Mouse (Mus musculus) liver, embryonic 13.5 days (tissue): ENCODE data around the gene Pbx2. TPM values are rescaled to one million over a fixed set of nuclear protein-coding genes. Genes with fewer than 3 reads are reported as not detected.
A peak's percentile ranks its signal among the peaks of the same experiment; 100 is the strongest.

ENCODE experiments used
- ATAC-seq: fragments of 200-750 bp; cut with Nextera tagmentation; 2 replicates; pipeline ENCODE4 v1.8.0; 2017; ENCODE audit warnings: low read depth, mild to moderate bottlenecking, moderate number of reproducible peaks, moderate library complexity
- DNase-seq: peaks from one replicate; pipeline ENCODE4 v3.0.0; 2022
- H3K27ac ChIP-seq: fragments of 300-500 bp; sonication (generic); 2 replicates; pipeline ENCODE4 v1.5.1; 2015; ENCODE audit warnings: moderate library complexity, mild to moderate bottlenecking, inconsistent platforms
- H3K27me3 ChIP-seq: fragments of 300-500 bp; sonication (generic); 2 replicates; pipeline ENCODE4 v1.6.1; 2015; ENCODE audit warnings: mild to moderate bottlenecking, inconsistent platforms
- H3K36me3 ChIP-seq: fragments of 300-500 bp; sonication (generic); 2 replicates; pipeline ENCODE4 v1.6.1; 2015; ENCODE audit warnings: mild to moderate bottlenecking, inconsistent platforms
- H3K4me1 ChIP-seq: fragments of 300-500 bp; sonication (generic); replicated peaks from 2 replicates; pipeline ENCODE4 v1.6.1; 2015; ENCODE audit warnings: inconsistent platforms
- H3K4me2 ChIP-seq: fragments of 300-500 bp; sonication (generic); 2 replicates; pipeline ENCODE4 v1.6.1; 2015; ENCODE audit warnings: inconsistent platforms, mild to moderate bottlenecking, moderate library complexity
- H3K4me3 ChIP-seq: fragments of 300-500 bp; sonication (generic); replicated peaks from 2 replicates; pipeline ENCODE4 v1.5.1; 2015; ENCODE audit warnings: mild to moderate bottlenecking, inconsistent platforms
- H3K9ac ChIP-seq: fragments of 300-500 bp; sonication (generic); 2 replicates; pipeline ENCODE4 v1.6.1; 2015; ENCODE audit warnings: mild to moderate bottlenecking, inconsistent platforms
- H3K9me3 ChIP-seq: fragments of 300-500 bp; sonication (generic); replicated peaks from 2 replicates; pipeline ENCODE4 v1.6.1; 2016; ENCODE audit warnings: inconsistent platforms
- WGBS: fragments of 180-500 bp; shearing (Covaris S2); methylation state at CpG from one replicate; pipeline ENCODE4 v1.1.7; 2015; ENCODE audit not compliant: insufficient replicate concordance; 5-methylcytosine and 5-hydroxymethylcytosine counted together
- polyA plus RNA-seq: library from polyadenylated mRNA; unstranded; fragments of >200 nt; fragmentation: Nextera tagmentation; extraction: Ambion mirVana; gene quantifications from 2 replicates; pipeline ENCODE4 v1.2.1, GENCODE M21; 2015

Pbx2 gene
- polyA plus RNA-seq, 1 experiment from 2014 or later = 3.8 TPM

- Histone ChIP-seq H3K4me2 (no peak overlapping the region), H3K36me3 (peaks cover 32% of the 10 kb centered on the region), H3K27me3 (no peaks in the 10 kb centered on the region), H3K9me3 (no peaks in the 10 kb centered on the region), H3K27ac (no peak overlapping the region), H3K4me3 (no peak overlapping the region), H3K4me1 (peaks cover 31% of the 10 kb centered on the region), H3K9ac (no peak overlapping the region)
- ATAC-seq (no peak), DNase-seq (no peak)
- 80% methylated on average over 8 of the region's 8 CpGs for WGBS
Observed at GRCm38 (mm10) chr17:34621006-34621405, 29.9 kb downstream of the Pbx2 start.

GRCm38 (mm10) chr17:34623161-34623560, 32.1 kb downstream of the Pbx2 start:
- Histone ChIP-seq H3K27ac (no peak overlapping the region), H3K36me3 (peaks cover 22% of the 10 kb centered on the region), H3K4me3 (no peak overlapping the region), H3K27me3 (peaks cover 8% of the 10 kb centered on the region), H3K9me3 (no peaks in the 10 kb centered on the region), H3K4me2 (no peak overlapping the region), H3K9ac (no peak overlapping the region), H3K4me1 (peaks cover 41% of the 10 kb centered on the region)
- ATAC-seq (no peak), DNase-seq (no peak)
- WGBS = 71% methylated on average over 9 of the region's 9 CpGs

GRCm38 (mm10) chr17:34624981-34625380, 33.9 kb downstream of the Pbx2 start:
- no peak overlapping the region for H3K4me2 ChIP-seq
- no peak overlapping the region for H3K9ac ChIP-seq
- peaks cover 26% of the 10 kb centered on the region for H3K27me3 ChIP-seq
- no peak overlapping the region for H3K4me3 ChIP-seq
- H3K9me3 ChIP-seq = no peaks in the 10 kb centered on the region
- ATAC-seq (no peak), DNase-seq (no peak)
- WGBS = 82% methylated on average over 3 of the region's 3 CpGs
- H3K27ac ChIP-seq = no peak overlapping the region
- H3K36me3 ChIP-seq = peaks cover 22% of the 10 kb centered on the region
- H3K4me1 ChIP-seq = peaks cover 53% of the 10 kb centered on the region

GRCm38 (mm10) chr17:34626062-34626772, 35.2 kb downstream of the Pbx2 start:
- H3K27ac ChIP-seq = peak overlapping the region; percentile 70
- no peak for ATAC-seq
- WGBS = 49% methylated on average over 16 of the region's 16 CpGs

GRCm38 (mm10) chr17:34626773-34627092, 35.7 kb downstream of the Pbx2 start:
- Histone ChIP-seq H3K27ac (peak overlapping the region; percentile 70), H3K4me1 (peaks cover 69% of the 10 kb centered on the region), H3K9ac (peak overlapping the region; percentile 80), H3K4me3 (peak overlapping the region; percentile 70), H3K4me2 (peak overlapping the region; percentile 91), H3K27me3 (peaks cover 43% of the 10 kb centered on the region), H3K36me3 (peaks cover 22% of the 10 kb centered on the region), H3K9me3 (no peaks in the 10 kb centered on the region)
- 1% methylated on average over 18 of the region's 18 CpGs for WGBS
- ATAC-seq (peak; percentile 27), DNase-seq (no peak)

More at GRCm38 (mm10) chr17:34626062-34626772, 35.2 kb downstream of the Pbx2 start:
- peaks cover 65% of the 10 kb centered on the region for H3K4me1 ChIP-seq
- no peaks in the 10 kb centered on the region for H3K9me3 ChIP-seq
- H3K9ac ChIP-seq = peak overlapping the region; percentile 80
- H3K4me3 ChIP-seq = peak overlapping the region; percentile 70
- H3K27me3 ChIP-seq = peaks cover 38% of the 10 kb centered on the region
- H3K4me2 ChIP-seq = peak overlapping the region; percentile 91
- peaks cover 22% of the 10 kb centered on the region for H3K36me3 ChIP-seq
- DNase-seq = no peak

- Histone ChIP-seq H3K27me3 (peaks cover 49% of the 10 kb centered on the region), H3K9ac (peak overlapping the region; percentile 80), H3K36me3 (peaks cover 21% of the 10 kb centered on the region), H3K4me1 (peaks cover 69% of the 10 kb centered on the region), H3K9me3 (no peaks in the 10 kb centered on the region), H3K4me3 (peak overlapping the region; percentile 70), H3K4me2 (peak overlapping the region; percentile 91), H3K27ac (peak overlapping the region; percentile 70)
- ATAC-seq (peak; percentile 67), DNase-seq (peak; percentile 65)
- under 1% methylated on average over 45 of the region's 45 CpGs for WGBS
Observed at GRCm38 (mm10) chr17:34627093-34627942, 36.3 kb downstream of the Pbx2 start.

GRCm38 (mm10) chr17:34627943-34628643, 37.0 kb downstream of the Pbx2 start, which contains the start of gene Ppt2:
Gene Ppt2 (minus strand): TSS chr17:34628510.
- Histone ChIP-seq H3K27me3 (peaks cover 57% of the 10 kb centered on the region), H3K36me3 (peaks cover 14% of the 10 kb centered on the region), H3K9ac (peak within 1 kb of the TSS; percentile 80), H3K27ac (peak within 1 kb of the TSS; percentile 53), H3K4me3 (peak within 1 kb of the TSS; percentile 70), H3K4me2 (peak within 1 kb of the TSS; percentile 91), H3K9me3 (no peaks in the 10 kb centered on the region), H3K4me1 (peaks cover 69% of the 10 kb centered on the region)
- ATAC-seq (no peak), DNase-seq (no peak)
- WGBS = 15% methylated on average over 29 of the region's 29 CpGs

GRCm38 (mm10) chr17:34628644-34628967, 37.5 kb downstream of the Pbx2 start:
- peaks cover 69% of the 10 kb centered on the region for H3K4me1 ChIP-seq
- peak overlapping the region; percentile 70; the same call in 1 of the 2 replicates for H3K4me3 ChIP-seq

GRCm38 (mm10) chr17:34629221-34629751, 38.2 kb downstream of the Pbx2 start, which contains the start of gene Prrt1:
Gene Prrt1 (plus strand): TSS chr17:34629533.
- ATAC-seq (no peak), DNase-seq (no peak)
- Histone ChIP-seq H3K36me3 (peaks cover 6% of the 10 kb centered on the region; the same call in 1 of the 2 replicates), H3K4me2 (peak within 1 kb of the TSS; percentile 91), H3K27me3 (peaks cover 69% of the 10 kb centered on the region), H3K4me3 (peak within 1 kb of the TSS; percentile 70), H3K9ac (no peak within 1 kb of the TSS), H3K27ac (no peak within 1 kb of the TSS), H3K4me1 (peaks cover 69% of the 10 kb centered on the region), H3K9me3 (no peaks in the 10 kb centered on the region)
- 7% methylated on average over 16 of the region's 16 CpGs for WGBS

More at GRCm38 (mm10) chr17:34628644-34628967, 37.5 kb downstream of the Pbx2 start:
- 43% methylated on average over 5 of the region's 5 CpGs for WGBS
- DNase-seq (no peak), ATAC-seq (no peak)
- H3K9ac ChIP-seq = no peak overlapping the region
- peak overlapping the region; percentile 91 for H3K4me2 ChIP-seq
- peaks cover 10% of the 10 kb centered on the region for H3K36me3 ChIP-seq
- no peaks in the 10 kb centered on the region for H3K9me3 ChIP-seq
- H3K27me3 ChIP-seq = peaks cover 62% of the 10 kb centered on the region
- no peak overlapping the region for H3K27ac ChIP-seq

- ATAC-seq (no peak), DNase-seq (no peak)
- no peaks in the 10 kb centered on the region for H3K9me3 ChIP-seq
- H3K4me2 ChIP-seq = no peak overlapping the region
- no peak overlapping the region for H3K9ac ChIP-seq
- 10% methylated on average over 12 of the region's 12 CpGs for WGBS
- H3K27me3 ChIP-seq = peaks cover 73% of the 10 kb centered on the region
- H3K27ac ChIP-seq = no peak overlapping the region
- H3K36me3 ChIP-seq = peaks cover 6% of the 10 kb centered on the region; the same call in 1 of the 2 replicates
- peaks cover 69% of the 10 kb centered on the region for H3K4me1 ChIP-seq
- peak overlapping the region; percentile 30; the same call in 1 of the 2 replicates for H3K4me3 ChIP-seq
Observed at GRCm38 (mm10) chr17:34629796-34630603, 38.9 kb downstream of the Pbx2 start.
